Mouse (Mus musculus) kidney, embryonic 14.5 days (tissue): ENCODE results near the gene Ndufa8. TPM values are rescaled to one million over a fixed set of nuclear protein-coding genes. Genes with fewer than 3 reads are reported as not detected.

ENCODE experiments used
- ATAC-seq: fragments of 200-750 bp; cut with Nextera tagmentation; 2 replicates; pipeline ENCODE4 v1.8.0; 2017; ENCODE audit warnings: moderate number of reproducible peaks, mild to moderate bottlenecking, moderate TSS enrichment, moderate library complexity; ENCODE audit not compliant: low FRiP score, low TSS enrichment
- H3K27ac ChIP-seq: fragments of 300-500 bp; sonication (generic); 2 replicates; pipeline ENCODE4 v1.5.1; 2014; ENCODE audit warnings: low read depth, mild to moderate bottlenecking, low read length, moderate library complexity, mixed read lengths
- H3K27me3 ChIP-seq: fragments of 300-500 bp; sonication (generic); 2 replicates; pipeline ENCODE4 v1.6.1; 2014; ENCODE audit warnings: mild to moderate bottlenecking, low read length; ENCODE audit not compliant: control insufficient read depth, insufficient read depth
- H3K36me3 ChIP-seq: fragments of 300-500 bp; sonication (generic); 2 replicates; pipeline ENCODE4 v1.6.1; 2014; ENCODE audit warnings: low read length, mixed read lengths; ENCODE audit not compliant: control insufficient read depth, insufficient read depth
- H3K4me1 ChIP-seq: fragments of 300-500 bp; sonication (generic); 2 replicates; pipeline ENCODE4 v1.6.1; 2014; ENCODE audit warnings: low read length, mixed read lengths; ENCODE audit not compliant: control insufficient read depth, insufficient read depth
- H3K4me2 ChIP-seq: fragments of 300-500 bp; sonication (generic); replicated peaks from 2 replicates; pipeline ENCODE4 v1.6.1; 2014; ENCODE audit warnings: low read depth, mild to moderate bottlenecking, low read length
- H3K4me3 ChIP-seq: fragments of 300-500 bp; sonication (generic); 2 replicates; pipeline ENCODE4 v1.5.1; 2014; ENCODE audit warnings: mild to moderate bottlenecking, low read length
- H3K9ac ChIP-seq: fragments of 300-500 bp; sonication (generic); 2 replicates; pipeline ENCODE4 v1.6.1; 2014; ENCODE audit warnings: low read depth, mild to moderate bottlenecking, low read length, moderate library complexity
- H3K9me3 ChIP-seq: fragments of 300-500 bp; sonication (generic); 2 replicates; pipeline ENCODE4 v1.6.1; 2016; ENCODE audit warnings: low read length; ENCODE audit not compliant: control insufficient read depth
- WGBS: fragments of 180-500 bp; shearing (Covaris S2); extraction: QIAGEN DNeasy Blood & Tissue Kit; methylation state at CpG from one replicate; pipeline ENCODE4 v1.1.7; 2014; 5-methylcytosine and 5-hydroxymethylcytosine counted together
- polyA plus RNA-seq: library from polyadenylated mRNA; unstranded; fragments of >200 nt; fragmentation: Nextera tagmentation; extraction: Ambion mirVana; gene quantifications from 2 replicates; pipeline ENCODE4 v1.2.1, GENCODE M21; 2014

The Ndufa8 gene
- 238 and 244 TPM in 2 replicates for polyA plus RNA-seq

GRCm38 (mm10) chr2:36048748-36049566, at the start of gene Ndufa8, which contains the start of gene Morn5:
TSS of gene Ndufa8 (minus strand) at chr2:36049406.
TSS of gene Morn5 (plus strand) at chr2:36049458.
- H3K36me3 ChIP-seq: peaks cover 6% of the 10 kb centered on the region
- H3K4me1 ChIP-seq: peaks cover 8% of the 10 kb centered on the region
- H3K27ac ChIP-seq: peak within 1 kb of the TSS; percentile 24; the same call in 1 of the 2 replicates
- peak; percentile 98 for ATAC-seq
- no peaks in the 10 kb centered on the region for H3K27me3 ChIP-seq
- H3K4me2 ChIP-seq: peak within 1 kb of the TSS; percentile 74
- WGBS: under 1% methylated on average over 44 of the region's 44 CpGs
- peak within 1 kb of the TSS; percentile 89 for H3K4me3 ChIP-seq
- no peaks in the 10 kb centered on the region for H3K9me3 ChIP-seq
- peak within 1 kb of the TSS; percentile 85 for H3K9ac ChIP-seq

DNA sequence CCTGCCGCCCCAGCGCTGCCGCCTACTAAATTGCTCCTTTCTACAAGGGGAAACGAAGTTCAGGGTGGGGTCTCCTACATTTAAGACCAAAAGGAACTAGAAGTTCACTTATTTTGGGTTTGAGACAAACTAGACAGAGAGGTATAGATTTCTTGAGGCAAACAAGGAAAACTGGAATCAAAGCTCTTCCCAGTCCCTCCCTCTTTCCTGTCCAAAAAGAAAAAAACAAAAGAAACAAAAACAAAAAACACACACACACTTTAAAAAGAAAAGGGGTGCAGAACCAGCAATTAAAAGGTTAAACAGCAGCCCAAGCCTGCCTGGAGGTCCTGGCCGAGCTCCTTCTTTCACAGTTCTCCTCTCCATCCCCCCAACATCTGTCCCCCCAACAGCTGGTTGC, 48.8 kb upstream of the Ndufa8 start:
- Histone ChIP-seq H3K9me3 (no peaks in the 10 kb centered on the region), H3K36me3 (no peaks in the 10 kb centered on the region), H3K27ac (no peak overlapping the region), H3K4me2 (no peak overlapping the region), H3K27me3 (peaks cover 96% of the 10 kb centered on the region), H3K9ac (no peak overlapping the region), H3K4me1 (peaks cover 8% of the 10 kb centered on the region), H3K4me3 (no peak overlapping the region)
- no peak for ATAC-seq
- 6% methylated on average over 5 of the region's 5 CpGs for WGBS

GRCm38 (mm10) chr2:36097129-36097815, 48.1 kb upstream of the Ndufa8 start:
- Histone ChIP-seq H3K4me2 (no peak overlapping the region), H3K36me3 (no peaks in the 10 kb centered on the region), H3K9me3 (no peaks in the 10 kb centered on the region), H3K4me3 (no peak overlapping the region), H3K4me1 (peaks cover 2% of the 10 kb centered on the region), H3K9ac (no peak overlapping the region), H3K27ac (no peak overlapping the region), H3K27me3 (peaks cover 94% of the 10 kb centered on the region)
- WGBS: 6% methylated on average over 18 of the region's 18 CpGs
- no peak for ATAC-seq

GRCm38 (mm10) chr2:36093914-36094475, 44.8 kb upstream of the Ndufa8 start:
- peak overlapping the region; percentile 11; the same call in 1 of the 2 replicates for H3K4me2 ChIP-seq
- H3K27ac ChIP-seq: no peak overlapping the region
- no peaks in the 10 kb centered on the region for H3K36me3 ChIP-seq
- 9% methylated on average over 31 of the region's 31 CpGs for WGBS
- H3K27me3 ChIP-seq: peaks cover 97% of the 10 kb centered on the region
- H3K9me3 ChIP-seq: no peaks in the 10 kb centered on the region
- H3K4me1 ChIP-seq: peaks cover 14% of the 10 kb centered on the region
- ATAC-seq: no peak
- no peak overlapping the region for H3K9ac ChIP-seq
- no peak overlapping the region for H3K4me3 ChIP-seq

- H3K27me3 ChIP-seq: peaks cover 97% of the 10 kb centered on the region
- H3K4me3 ChIP-seq: no peak overlapping the region
- peaks cover 14% of the 10 kb centered on the region for H3K4me1 ChIP-seq
- WGBS: 22% methylated on average over 7 of the region's 7 CpGs
- H3K9me3 ChIP-seq: no peaks in the 10 kb centered on the region
- no peak overlapping the region for H3K27ac ChIP-seq
- no peak for ATAC-seq
- H3K4me2 ChIP-seq: no peak overlapping the region
- no peaks in the 10 kb centered on the region for H3K36me3 ChIP-seq
- H3K9ac ChIP-seq: no peak overlapping the region
These were observed 44.1 kb upstream of the Ndufa8 start for GRCm38 (mm10) chr2:36093301-36093700.

DNA sequence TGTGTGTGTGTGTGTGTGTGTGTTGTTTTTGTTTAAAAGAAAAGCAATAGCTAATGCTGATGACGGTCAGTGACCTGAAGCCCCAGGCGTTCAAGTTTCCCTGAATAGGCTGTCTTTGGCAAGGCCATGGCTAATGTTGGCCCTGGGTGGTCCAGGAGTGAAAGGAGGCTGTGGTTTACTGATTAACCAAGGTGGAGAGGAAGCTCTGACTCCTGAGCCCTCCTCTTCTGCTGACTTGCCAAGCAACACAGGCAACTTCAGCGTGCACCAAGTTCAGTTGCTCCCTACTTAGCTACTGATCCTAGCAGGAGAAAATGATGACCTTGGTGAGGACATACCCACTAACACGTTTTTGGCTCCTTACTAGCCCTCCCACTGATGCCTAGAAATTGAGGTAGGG, 43.5 kb upstream of the Ndufa8 start:
- Histone ChIP-seq H3K27me3 (peaks cover 97% of the 10 kb centered on the region), H3K36me3 (no peaks in the 10 kb centered on the region), H3K4me3 (no peak overlapping the region), H3K9me3 (no peaks in the 10 kb centered on the region), H3K27ac (no peak overlapping the region), H3K4me1 (peaks cover 14% of the 10 kb centered on the region), H3K4me2 (no peak overlapping the region), H3K9ac (no peak overlapping the region)
- ATAC-seq: no peak
- WGBS: 7% methylated on average over 4 of the region's 4 CpGs

- Histone ChIP-seq H3K4me1 (peaks cover 14% of the 10 kb centered on the region), H3K4me2 (peak overlapping the region; percentile 76), H3K9ac (peak overlapping the region; percentile 31; the same call in 1 of the 2 replicates), H3K9me3 (no peaks in the 10 kb centered on the region), H3K36me3 (no peaks in the 10 kb centered on the region), H3K4me3 (peak overlapping the region; percentile 43), H3K27me3 (peaks cover 84% of the 10 kb centered on the region), H3K27ac (no peak overlapping the region)
- 4% methylated on average over 70 of the region's 70 CpGs for WGBS
- ATAC-seq: peak; percentile 88
These were observed 41.9 kb upstream of the Ndufa8 start for GRCm38 (mm10) chr2:36090853-36091741.

DNA sequence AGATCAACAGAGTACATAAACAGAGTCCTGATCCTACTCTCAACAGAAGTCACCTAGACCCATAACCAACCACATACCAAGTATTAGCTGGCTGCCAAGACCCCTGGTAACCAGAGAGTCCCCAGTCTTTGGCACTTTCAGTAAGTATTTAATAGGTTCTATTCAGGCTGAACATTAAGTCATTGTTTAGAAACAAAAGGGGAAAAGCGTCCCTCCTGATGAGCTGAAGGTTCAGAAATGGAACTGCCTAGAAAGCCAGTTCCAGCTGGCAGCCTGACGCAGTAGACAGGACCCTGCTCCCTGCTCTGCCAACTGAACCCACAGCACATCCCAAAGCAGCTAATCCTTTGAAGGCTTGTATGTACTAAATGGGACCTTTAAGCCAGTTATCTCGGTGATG, 40.0 kb upstream of the Ndufa8 start:
- Histone ChIP-seq H3K4me3 (no peak overlapping the region), H3K27ac (no peak overlapping the region), H3K27me3 (peaks cover 67% of the 10 kb centered on the region), H3K9me3 (no peaks in the 10 kb centered on the region), H3K4me1 (peaks cover 14% of the 10 kb centered on the region), H3K4me2 (no peak overlapping the region), H3K36me3 (no peaks in the 10 kb centered on the region), H3K9ac (no peak overlapping the region)
- no peak for ATAC-seq
- 66% methylated on average over 3 of the region's 3 CpGs for WGBS
